Mouse (Mus musculus) erythroblast, embryonic 14.5 days (primary cell): Measurements from ENCODE around the gene Fastk. TPM values are rescaled to one million over a fixed set of nuclear protein-coding genes. Genes with fewer than 3 reads are reported as not detected.
"Not testable (repeated sequence)": the region's sequence is repeated elsewhere in the genome, so short reads cannot be mapped to it uniquely, and the experiment has no call there.

Experiments used
- H3K27me3 ChIP-seq: 2 replicates; pipeline ENCODE4 v1.6.1; 2012; ENCODE audit warnings: inconsistent platforms; ENCODE audit not compliant: control insufficient read depth
- H3K36me3 ChIP-seq: 2 replicates; pipeline ENCODE4 v1.6.1; 2012; ENCODE audit warnings: mild to moderate bottlenecking, inconsistent platforms; ENCODE audit not compliant: control insufficient read depth
- H3K4me1 ChIP-seq: 2 replicates; pipeline ENCODE4 v1.6.1; 2012; ENCODE audit warnings: inconsistent platforms; ENCODE audit not compliant: control insufficient read depth
- H3K4me3 ChIP-seq: replicated peaks from 2 replicates; pipeline ENCODE3; 2012; ENCODE audit warnings: moderate library complexity, mild to moderate bottlenecking, inconsistent platforms
- H3K9me3 ChIP-seq: 2 replicates; pipeline ENCODE4 v1.6.1; 2012; ENCODE audit warnings: low read length, inconsistent platforms, mixed read lengths; ENCODE audit not compliant: control insufficient read depth
- GATA1 ChIP-seq: IDR thresholded peaks from 2 replicates; pipeline ENCODE4 v1.6.1; 2012; ENCODE audit warnings: low read length, inconsistent platforms, mixed read lengths
- TAL1 ChIP-seq: IDR thresholded peaks from 3 replicates; pipeline ENCODE4 v1.6.1; 2012; ENCODE audit warnings: low read length, inconsistent platforms, mixed read lengths
- polyA plus RNA-seq: library from polyadenylated mRNA; stranded (reverse); fragments of >175 nt; gene quantifications from 2 replicates; pipeline ENCODE4 v1.2.3, GENCODE M21; 2012

Fastk gene
- polyA plus RNA-seq, 1 experiment: 33.8 TPM

GRCm38 (mm10) chr5:24400911-24401605, 44.0 kb downstream of the Fastk start:
- peaks cover 58% of the 10 kb centered on the region for H3K36me3 ChIP-seq

GRCm38 (mm10) chr5:24400362-24400761, 44.7 kb downstream of the Fastk start:
- H3K4me1 ChIP-seq: peaks cover 18% of the 10 kb centered on the region

More at GRCm38 (mm10) chr5:24400911-24401605, 44.0 kb downstream of the Fastk start:
- Histone ChIP-seq H3K4me1 (peaks cover 22% of the 10 kb centered on the region), H3K9me3 (no peaks in the 10 kb centered on the region), H3K4me3 (no peak overlapping the region), H3K27me3 (no peaks in the 10 kb centered on the region)
- TF ChIP-seq TAL1 (no peak), GATA1 (no peak)

GRCm38 (mm10) chr5:24399686-24400085, 45.4 kb downstream of the Fastk start:
- no peak for TF ChIP-seq TAL1
- no peak for TF ChIP-seq GATA1
- Histone ChIP-seq H3K27me3 (no peaks in the 10 kb centered on the region), H3K4me1 (peaks cover 19% of the 10 kb centered on the region), H3K9me3 (no peaks in the 10 kb centered on the region), H3K4me3 (no peak overlapping the region), H3K36me3 (peaks cover 48% of the 10 kb centered on the region)

More at GRCm38 (mm10) chr5:24400362-24400761, 44.7 kb downstream of the Fastk start:
- no peak for TF ChIP-seq TAL1
- no peak for TF ChIP-seq GATA1
- Histone ChIP-seq H3K27me3 (no peaks in the 10 kb centered on the region), H3K36me3 (peaks cover 51% of the 10 kb centered on the region), H3K4me3 (no peak overlapping the region), H3K9me3 (no peaks in the 10 kb centered on the region)

- H3K4me1 ChIP-seq: peaks cover 29% of the 10 kb centered on the region
- not testable (repeated sequence) for H3K4me3 ChIP-seq, H3K27me3 ChIP-seq, H3K9me3 ChIP-seq
- peaks cover 15% of the 10 kb centered on the region for H3K36me3 ChIP-seq
Measured at GRCm38 (mm10) chr5:24396254-24396653, 48.8 kb downstream of the Fastk start.

GRCm38 (mm10) chr5:24394165-24394894, 50.8 kb downstream of the Fastk start:
- Histone ChIP-seq H3K9me3 (no peaks in the 10 kb centered on the region), H3K4me1 (peaks cover 31% of the 10 kb centered on the region), H3K27me3 (peaks cover 4% of the 10 kb centered on the region), H3K4me3 (peak overlapping the region; percentile 71), H3K36me3 (no peaks in the 10 kb centered on the region)
- no peak for TF ChIP-seq GATA1
- TF ChIP-seq TAL1: no peak

DNA sequence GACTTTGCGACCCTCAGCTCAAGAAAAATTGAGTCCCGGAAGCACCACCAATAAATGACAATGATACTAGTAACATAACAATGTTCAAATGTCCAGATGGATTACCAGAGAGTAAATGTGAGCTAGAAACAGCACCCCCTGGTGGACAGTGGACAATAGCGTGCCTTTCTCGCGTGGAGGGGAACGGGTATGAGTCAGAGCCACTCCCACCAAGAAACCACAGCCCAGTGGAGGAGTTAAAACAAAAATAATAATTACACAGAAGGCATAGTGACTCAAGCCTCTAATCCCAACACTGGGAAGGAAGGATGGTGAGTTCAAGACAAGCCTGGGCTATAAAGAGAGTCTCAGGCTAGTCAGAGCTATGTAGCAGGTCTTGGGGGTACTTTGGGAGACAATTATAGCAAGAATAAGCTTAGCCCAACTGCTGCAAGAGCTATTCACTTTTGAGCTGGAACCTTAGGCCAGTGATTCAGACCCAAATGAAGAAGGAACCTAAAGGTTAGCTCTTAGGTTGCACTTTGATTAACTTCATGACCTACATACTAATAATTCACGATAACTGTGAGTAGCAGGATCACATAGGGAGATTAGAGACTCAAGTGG, 51.6 kb downstream of the Fastk start, which contains the start of gene Abcb8:
Abcb8 (plus strand) TSS at position 272 of the 606 bp plus-strand sequence.
- Histone ChIP-seq H3K27me3 (peaks cover 11% of the 10 kb centered on the region), H3K4me1 (peaks cover 33% of the 10 kb centered on the region), H3K36me3 (no peaks in the 10 kb centered on the region), H3K9me3 (no peaks in the 10 kb centered on the region), H3K4me3 (peak within 1 kb of the TSS; percentile 71)
- TF ChIP-seq TAL1: no peak
- no peak for TF ChIP-seq GATA1

- Histone ChIP-seq H3K27me3 (peaks cover 18% of the 10 kb centered on the region), H3K36me3 (no peaks in the 10 kb centered on the region), H3K4me1 (peaks cover 41% of the 10 kb centered on the region), H3K4me3 (no peak overlapping the region), H3K9me3 (no peaks in the 10 kb centered on the region)
- TF ChIP-seq TAL1 (no peak), GATA1 (no peak)
Measured at GRCm38 (mm10) chr5:24392724-24393123, 52.4 kb downstream of the Fastk start.

DNA sequence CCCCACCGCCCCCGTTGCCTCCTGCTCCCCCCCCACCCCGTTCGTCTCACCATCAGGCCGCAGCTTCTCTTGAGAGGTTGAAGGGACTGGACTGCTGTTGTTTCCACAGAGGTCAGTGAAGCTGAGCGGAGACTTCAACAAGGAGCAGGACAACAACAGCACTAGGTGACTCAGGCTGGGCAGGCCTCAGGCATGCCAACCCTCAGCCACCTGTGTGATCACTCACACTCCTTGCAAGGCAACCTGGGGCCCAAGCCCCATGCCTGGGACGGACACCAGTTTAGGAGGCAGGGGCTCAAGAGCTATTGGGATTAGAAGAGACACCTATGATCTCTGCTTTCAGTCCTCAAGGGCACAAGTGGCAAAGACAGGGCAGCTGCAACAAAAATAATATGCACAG, 53.2 kb downstream of the Fastk start, which contains the start of gene Atg9b:
Atg9b (minus strand) TSS at position 280 of the 400 bp plus-strand sequence.
- TF ChIP-seq TAL1: no peak
- TF ChIP-seq GATA1: no peak
- Histone ChIP-seq H3K27me3 (peaks cover 27% of the 10 kb centered on the region), H3K4me1 (peaks cover 46% of the 10 kb centered on the region), H3K9me3 (no peaks in the 10 kb centered on the region), H3K4me3 (no peak within 1 kb of the TSS), H3K36me3 (no peaks in the 10 kb centered on the region)

DNA sequence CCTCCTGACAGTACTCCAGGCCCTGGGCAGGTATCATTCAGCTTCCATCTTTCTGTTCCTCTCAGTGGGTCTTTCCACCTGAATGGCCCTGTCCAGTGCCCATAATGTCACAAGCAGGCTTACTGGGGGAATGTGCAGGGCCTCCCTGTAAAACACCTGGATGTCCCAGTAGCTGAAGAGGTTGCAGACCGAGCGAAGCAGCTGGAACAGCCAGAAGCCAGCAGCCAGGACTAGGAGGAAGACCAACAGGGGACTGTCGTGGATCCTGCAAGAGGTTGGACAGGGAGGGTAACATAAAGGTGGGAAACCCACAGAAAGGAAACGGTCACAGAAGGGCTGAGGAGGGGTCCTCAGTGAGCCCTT, 55.4 kb downstream of the Fastk start:
- Histone ChIP-seq H3K4me1 (peaks cover 43% of the 10 kb centered on the region), H3K27me3 (peaks cover 44% of the 10 kb centered on the region), H3K9me3 (no peaks in the 10 kb centered on the region), H3K4me3 (no peak overlapping the region), H3K36me3 (no peaks in the 10 kb centered on the region)
- TF ChIP-seq GATA1 (no peak), TAL1 (no peak)
